Mouse (Mus musculus) Patski (cell line): ENCODE measurements around the gene Sec31b. TPM values are rescaled to one million over a fixed set of nuclear protein-coding genes. Genes with fewer than 3 reads are reported as not detected.
A peak's percentile ranks its signal among the peaks of the same experiment; 100 is the strongest.

ENCODE experiments used
- ATAC-seq: fragments of 100-300 bp; one replicate; pipeline ENCODE4 v1.8.0; 2021
- CTCF ChIA-PET: fragments of 350-600 bp; sonication (Branson Sonifier 250); formaldehyde crosslinking; loops from one replicate; lab custom pipeline; 2022; ENCODE audit warnings: inconsistent platforms; lab: Charles Lee
- POLR2A ChIA-PET: fragments of 350-600 bp; sonication (Branson Sonifier 250); formaldehyde crosslinking; loops from one replicate; lab custom pipeline; 2022; ENCODE audit warnings: antibody characterized with exemption, inconsistent platforms; lab: Charles Lee
- DNase-seq: peaks from one replicate; pipeline ENCODE4 v3.0.0-alpha.2; 2011; ENCODE audit warnings: low read depth, low spot score
- H3K27me3 ChIP-seq: fragments of 371-371 bp; one replicate; pipeline ENCODE4 v1.5.1; 2021
- CTCF ChIP-seq: fragments of 100-300 bp; IDR thresholded peaks from one replicate; pipeline ENCODE4 v1.5.1; 2021
- in situ Hi-C: fragments of 300-500 bp; cut with MboI; formaldehyde crosslinking; loops from 3 replicates; pipeline ENCODE4 v1.11.1; 2018; ENCODE audit warnings: low pct_unique_long_range_greater_than_20kb, mixed read lengths
- polyA plus RNA-seq: library from polyadenylated mRNA; unstranded; gene quantifications from one replicate; pipeline ENCODE4 v1.2.3, GENCODE M21; 2021

Sec31b gene
- polyA plus RNA-seq, 1 experiment from 2014 or later, result 0.83 TPM

DNA sequence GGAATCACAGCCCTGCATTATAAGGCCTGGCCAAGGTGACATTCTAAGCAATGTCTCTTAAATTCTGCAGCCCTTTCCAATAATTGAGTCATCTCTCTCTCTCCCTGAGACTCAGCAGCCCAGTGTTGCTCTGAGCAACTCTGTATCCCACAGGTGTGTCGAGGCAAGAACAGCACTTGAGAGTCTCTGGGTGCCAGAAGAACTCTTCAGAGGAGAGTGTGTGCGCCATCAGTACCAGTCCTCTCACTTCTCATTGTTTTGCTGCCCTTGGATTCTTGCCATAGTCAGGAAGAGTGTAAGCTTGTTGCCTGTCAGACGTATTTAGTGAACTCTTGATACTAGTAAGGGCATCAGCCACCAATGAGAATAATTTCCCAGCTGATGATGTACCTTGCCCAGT lies 22.1 kb upstream of the Sec31b start:
- ChIA-PET POLR2A (interaction anchor here (0.8 to 1.6 kb wide), 2 partner anchors 13 to 179 kb away, joined by 3 read pairs; no protein-coding TSS in a partner anchor), CTCF (interaction anchor here (1.0 to 2.2 kb wide), 3 partner anchors 14 to 327 kb away, joined by 3 to 8 read pairs (median 4); no protein-coding TSS in a partner anchor)
- in situ Hi-C loops, result no loop called here
- DNase-seq (no peak), ATAC-seq (no peak)
- TF ChIP-seq CTCF, result no peak
- H3K27me3 ChIP-seq, result no peaks in the 10 kb centered on the region

DNA sequence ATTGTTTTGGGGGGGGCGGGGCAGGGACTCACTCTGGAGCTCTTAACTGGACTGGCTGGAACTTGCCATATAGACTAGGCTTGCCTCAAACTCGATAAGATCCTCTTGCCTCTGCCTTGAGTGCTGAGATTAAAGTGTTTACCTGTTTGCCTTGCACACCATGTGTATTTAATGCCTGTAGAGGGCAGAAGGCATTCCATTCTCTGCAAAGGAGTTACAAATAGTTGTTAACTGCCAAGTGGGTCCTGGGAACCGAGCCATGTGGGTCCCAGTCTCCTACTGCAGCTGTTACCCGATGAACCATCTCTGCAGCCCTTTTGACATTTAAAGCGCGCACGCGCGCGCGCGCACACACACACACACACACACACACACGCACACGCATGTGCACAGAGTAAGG lies 18.3 kb upstream of the Sec31b start:
- TF ChIP-seq CTCF, result no peak
- ATAC-seq, result no peak
- CTCF ChIA-PET, result interaction anchor here (0.9 to 2.0 kb wide), 5 partner anchors 10 to 332 kb away, joined by 3 to 5 read pairs (median 5); no protein-coding TSS in a partner anchor
- DNase-seq, result no peak
- POLR2A ChIA-PET, result interaction anchor here (0.5 to 2.8 kb wide), 5 partner anchors 10 to 774 kb away, joined by 3 to 14 read pairs (median 3); no protein-coding TSS in a partner anchor
- in situ Hi-C loops, result no loop called here
- peaks cover 13% of the 10 kb centered on the region for H3K27me3 ChIP-seq

- DNase-seq (peak; percentile 72), ATAC-seq (peak; percentile 89)
- ChIA-PET POLR2A (interaction anchor here (0.8 to 2.8 kb wide), 5 partner anchors 9 to 162 kb away, joined by 3 to 14 read pairs (median 3); no protein-coding TSS in a partner anchor), CTCF (interaction anchor here (0.8 to 2.1 kb wide), 8 partner anchors 8 to 333 kb away, joined by 3 to 5 read pairs (median 5); no protein-coding TSS in a partner anchor)
- peaks cover 23% of the 10 kb centered on the region for H3K27me3 ChIP-seq
- peak; percentile 99 for TF ChIP-seq CTCF
- in situ Hi-C loops, result no loop called here
Observed at GRCm38 (mm10) chr19:44562652-44563206, 17.1 kb upstream of the Sec31b start, which contains the start of gene Hif1an. TSS of gene Hif1an (plus strand) at chr19:44562850.

GRCm38 (mm10) chr19:44554861-44555590 lies 9.4 kb upstream of the Sec31b start, which contains the start of gene Ndufb8:
TSS of gene Ndufb8 (minus strand) at chr19:44555440.
- POLR2A ChIA-PET, result interaction anchor here (0.6 to 2.2 kb wide), 3 partner anchors 8 to 463 kb away, joined by 3 to 14 read pairs (median 7); partner anchors contain the start of gene Hif1an
- CTCF ChIA-PET, result interaction anchor here (1.2 kb wide), 1 partner anchor 340 kb away, joined by 3 read pairs; no protein-coding TSS in a partner anchor
- no peak for TF ChIP-seq CTCF
- peak; percentile 60 for ATAC-seq
- H3K27me3 ChIP-seq, result peaks cover 14% of the 10 kb centered on the region
- in situ Hi-C loops, result no loop called here
- DNase-seq, result peak; percentile 60

DNA sequence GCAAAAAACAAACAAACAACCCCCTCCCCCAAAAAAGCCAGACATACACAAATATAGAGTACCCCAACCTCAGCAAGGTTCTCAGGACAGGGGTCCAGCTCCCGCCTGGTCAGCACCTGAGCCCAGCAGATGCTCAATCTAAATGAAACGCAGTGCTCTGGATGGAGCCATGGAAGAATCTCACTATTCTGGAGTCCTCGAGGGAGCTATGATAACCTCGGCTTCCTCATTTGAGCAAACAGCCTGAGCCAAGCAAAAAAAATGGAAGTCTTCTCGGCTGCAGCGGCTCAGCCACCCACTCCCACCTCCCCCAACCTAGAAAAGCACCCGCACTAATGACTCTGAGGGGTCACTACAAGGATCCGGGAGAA lies 8.8 kb upstream of the Sec31b start:
- DNase-seq, result no peak
- H3K27me3 ChIP-seq, result peaks cover 11% of the 10 kb centered on the region

DNA sequence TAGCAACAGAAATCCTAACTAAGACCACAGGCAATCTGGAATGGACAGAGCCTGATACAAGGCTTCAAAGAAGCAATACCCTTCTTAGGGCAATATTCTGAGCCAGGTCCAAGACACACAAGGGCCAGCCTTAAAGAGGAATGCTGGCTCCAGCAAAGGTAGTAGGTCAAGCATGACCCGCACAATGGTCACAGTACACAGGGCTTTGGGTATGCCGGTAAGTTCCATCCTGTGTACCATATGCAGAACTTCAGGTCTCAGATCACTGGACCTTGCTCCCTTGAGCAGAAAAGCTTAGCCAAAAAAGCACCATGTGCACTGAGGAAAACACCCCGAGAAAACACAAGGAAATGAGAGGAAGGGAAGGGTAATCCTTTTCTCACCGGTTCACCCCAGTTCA lies 7.6 kb upstream of the Sec31b start:
- POLR2A ChIA-PET, result interaction anchor here (1.1 to 2.2 kb wide), 2 partner anchors 9 to 41 kb away, joined by 3 to 14 read pairs; partner anchors contain the start of gene Hif1an
- no peak for DNase-seq
- no peak for ATAC-seq
- in situ Hi-C loops, result no loop called here
- H3K27me3 ChIP-seq, result peaks cover 3% of the 10 kb centered on the region
- CTCF ChIA-PET, result no interaction called here
- TF ChIP-seq CTCF, result no peak

More for the DNA sequence above, 8.8 kb upstream of the Sec31b start:
- ATAC-seq, result no peak
- ChIA-PET CTCF (interaction anchor here (1.2 kb wide), 1 partner anchor 341 kb away, joined by 3 read pairs; no protein-coding TSS in a partner anchor), POLR2A (interaction anchor here (0.8 to 2.2 kb wide), 3 partner anchors 8 to 42 kb away, joined by 3 to 14 read pairs (median 3); partner anchors contain the start of gene Hif1an)
- no peak for TF ChIP-seq CTCF
- in situ Hi-C loops, result no loop called here

- TF ChIP-seq CTCF, result no peak
- in situ Hi-C loops, result no loop called here
- POLR2A ChIA-PET, result interaction anchor here (2.2 kb wide), 1 partner anchor 10 kb away, joined by 14 read pairs; the partner anchor contains the start of gene Hif1an
- no peaks in the 10 kb centered on the region for H3K27me3 ChIP-seq
- no peak for DNase-seq
- CTCF ChIA-PET, result no interaction called here
- no peak for ATAC-seq
Observed at GRCm38 (mm10) chr19:44552731-44553130, 7.1 kb upstream of the Sec31b start, which contains the start of gene Gm20538. TSS of gene Gm20538 (minus strand) at chr19:44552831.

DNA sequence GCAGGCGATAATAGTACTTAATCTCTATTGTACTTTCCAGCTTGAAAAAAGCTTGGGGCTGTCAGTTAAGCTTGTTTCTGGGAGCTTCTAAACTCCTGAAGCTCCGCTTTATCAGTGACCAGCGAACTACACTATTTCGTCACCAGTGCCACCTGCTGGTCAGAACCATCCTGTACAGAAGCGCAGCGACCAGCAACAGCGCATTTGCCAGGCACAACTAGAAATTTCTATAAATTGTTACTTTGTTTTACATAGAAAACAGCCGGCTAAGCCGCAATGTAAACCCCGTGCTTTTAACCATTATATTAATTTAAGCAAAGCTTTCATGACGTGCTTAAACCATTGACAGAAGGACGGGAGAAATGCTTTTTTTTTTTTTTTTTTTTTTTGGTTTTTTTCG lies 889 bp downstream of the Sec31b start:
- in situ Hi-C loops, result loop anchor here (5.0 kb wide), 1 partner anchor 67 kb away; no protein-coding TSS in a partner anchor
- DNase-seq, result no peak
- ATAC-seq, result no peak
- peak; percentile 94 for TF ChIP-seq CTCF
- no peaks in the 10 kb centered on the region for H3K27me3 ChIP-seq
- ChIA-PET POLR2A (no interaction called here), CTCF (interaction anchor here (0.6 to 2.7 kb wide), 16 partner anchors 12 to 383 kb away, joined by 3 to 7 read pairs (median 4); no protein-coding TSS in a partner anchor)

- ATAC-seq (no peak), DNase-seq (no peak)
- ChIA-PET CTCF (interaction anchor here (0.6 to 2.7 kb wide), 14 partner anchors 11 to 383 kb away, joined by 3 to 7 read pairs (median 4); no protein-coding TSS in a partner anchor), POLR2A (no interaction called here)
- in situ Hi-C loops, result loop anchor here (5.0 kb wide), 1 partner anchor 67 kb away; no protein-coding TSS in a partner anchor
- H3K27me3 ChIP-seq, result no peaks in the 10 kb centered on the region
- no peak for TF ChIP-seq CTCF
Observed at GRCm38 (mm10) chr19:44544372-44544771, 1.3 kb downstream of the Sec31b start.
